Mouse (Mus musculus) bone marrow macrophage, adult 2 months (primary cell): ENCODE measurements around the gene Baiap2l1. TPM values are rescaled to one million over a fixed set of nuclear protein-coding genes. Genes with fewer than 3 reads are reported as not detected.

Experiments used
- H3K27ac ChIP-seq: 2 replicates; pipeline ENCODE4 v1.5.1; 2012; ENCODE audit warnings: low read depth, low read length; ENCODE audit not compliant: insufficient read depth
- H3K4me1 ChIP-seq: 2 replicates; pipeline ENCODE4 v1.6.1; 2012; ENCODE audit warnings: low read length; ENCODE audit not compliant: control insufficient read depth, insufficient read depth
- H3K4me3 ChIP-seq: 2 replicates; pipeline ENCODE4 v1.5.1; 2012; ENCODE audit warnings: mild to moderate bottlenecking, low read length, moderate library complexity; ENCODE audit not compliant: insufficient read depth
- CTCF ChIP-seq: IDR thresholded peaks from 2 replicates; pipeline ENCODE4 v1.5.1; 2012; ENCODE audit warnings: low read depth, mild to moderate bottlenecking, low read length, moderate library complexity
- POLR2A ChIP-seq: IDR thresholded peaks from 2 replicates; pipeline ENCODE4 v1.6.1; 2012; ENCODE audit warnings: mild to moderate bottlenecking, low read depth, low read length, borderline replicate concordance
- polyA plus RNA-seq: library from polyadenylated mRNA; stranded (reverse); fragments of >200 nt; gene quantifications from 2 replicates; pipeline ENCODE4 v1.2.4, GENCODE M21; 2012; ENCODE audit not compliant: missing spikeins, insufficient read depth, insufficient read length

Baiap2l1 gene
- polyA plus RNA-seq, 1 experiment, result not detected

DNA sequence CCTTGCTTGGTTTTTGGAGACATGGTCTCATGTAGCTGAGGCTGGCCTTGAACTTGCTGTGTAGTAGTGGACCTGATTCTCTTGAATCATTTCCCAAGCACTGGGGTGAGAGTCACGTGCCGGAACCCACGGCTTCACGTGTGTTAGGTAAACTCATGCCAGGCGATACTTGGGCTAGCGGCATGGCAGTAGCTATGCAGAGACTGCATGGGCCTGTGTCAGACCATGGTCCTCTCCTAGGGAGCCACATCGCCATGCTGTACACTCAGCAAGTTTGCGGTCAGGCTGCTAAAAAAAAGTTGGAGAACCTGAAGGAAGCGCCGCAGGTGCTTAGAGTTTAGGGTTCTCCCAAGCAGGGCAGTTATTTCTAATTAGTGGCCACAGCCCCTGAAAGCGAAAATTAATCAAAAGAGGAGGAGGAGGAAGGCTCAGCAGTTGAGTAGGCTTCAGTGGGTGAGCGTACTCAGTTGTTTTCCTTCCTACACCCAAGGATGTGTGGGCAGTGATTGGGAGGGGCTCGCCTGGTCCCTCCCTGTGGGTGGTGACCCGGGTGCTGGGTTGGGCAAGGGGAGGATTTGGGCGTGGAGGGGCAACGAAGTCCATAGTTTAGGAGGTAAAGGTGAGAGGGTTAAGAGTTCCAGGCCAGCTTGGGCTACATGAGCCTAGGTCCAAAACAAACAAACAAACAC lies 103.6 kb downstream of the Baiap2l1 start:
- TF ChIP-seq POLR2A (no peak), CTCF (no peak)
- Histone ChIP-seq H3K27ac (peak overlapping the region; percentile 95), H3K4me3 (peak overlapping the region; percentile 60), H3K4me1 (peaks cover 46% of the 10 kb centered on the region)

DNA sequence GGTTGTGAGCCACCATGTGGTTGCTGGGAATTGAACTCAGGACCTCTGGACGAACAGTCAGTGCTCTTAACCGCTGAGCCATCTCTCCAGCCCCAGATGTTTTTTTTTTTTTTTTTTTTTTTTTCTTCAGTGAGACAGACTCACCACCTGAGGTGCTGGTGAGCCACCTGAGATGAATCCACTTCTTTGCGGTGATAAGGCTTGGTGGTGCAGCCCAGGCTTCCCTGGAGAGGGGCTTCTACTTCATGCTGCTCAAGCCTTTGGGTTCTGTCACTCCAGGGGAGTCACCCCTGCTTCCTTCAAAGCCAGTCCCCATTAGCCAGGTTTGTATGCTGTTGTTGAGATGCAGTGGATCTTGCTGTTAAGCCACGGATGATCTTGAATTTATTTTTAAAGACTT lies 104.7 kb downstream of the Baiap2l1 start:
- no peak overlapping the region for H3K4me3 ChIP-seq
- H3K27ac ChIP-seq, result peak overlapping the region; percentile 95
- TF ChIP-seq POLR2A, result no peak
- no peak for TF ChIP-seq CTCF
- H3K4me1 ChIP-seq, result peaks cover 48% of the 10 kb centered on the region

DNA sequence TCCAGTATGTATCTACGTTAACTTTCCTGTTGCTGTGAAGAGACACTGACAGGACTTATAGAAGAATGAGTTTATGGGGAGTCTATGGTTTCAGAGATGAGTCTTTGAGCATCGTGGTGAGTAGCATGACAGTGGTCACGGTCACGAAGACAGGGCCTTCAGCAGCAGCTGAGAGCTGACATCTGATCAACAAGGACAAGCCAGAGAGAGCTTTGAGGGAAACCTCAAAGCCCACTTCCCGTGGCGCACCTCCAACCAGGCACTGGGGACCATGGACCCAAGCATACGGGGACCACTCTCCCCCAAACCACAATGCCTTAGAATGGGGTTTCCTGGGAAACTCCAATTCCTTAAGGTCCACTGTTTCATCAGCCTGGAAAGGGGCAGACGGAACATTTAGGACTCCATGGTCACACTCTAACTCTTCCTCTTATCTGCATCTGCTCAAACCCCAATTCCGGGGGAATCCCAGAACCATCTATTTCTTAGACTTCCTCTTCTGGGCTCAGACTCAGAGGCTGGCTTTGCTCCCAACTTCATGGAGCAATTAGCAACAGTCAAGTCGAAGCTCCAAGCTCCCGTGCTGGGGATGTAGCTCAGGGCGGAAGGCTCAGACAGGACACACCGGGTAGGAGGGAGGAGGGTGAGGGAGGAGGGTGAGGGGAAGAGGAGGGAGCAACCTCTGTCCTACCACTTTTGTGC lies 105.9 kb downstream of the Baiap2l1 start:
- TF ChIP-seq POLR2A (no peak), CTCF (no peak)
- H3K4me1 ChIP-seq, result peaks cover 58% of the 10 kb centered on the region
- H3K27ac ChIP-seq, result peak overlapping the region; percentile 95
- no peak overlapping the region for H3K4me3 ChIP-seq

DNA sequence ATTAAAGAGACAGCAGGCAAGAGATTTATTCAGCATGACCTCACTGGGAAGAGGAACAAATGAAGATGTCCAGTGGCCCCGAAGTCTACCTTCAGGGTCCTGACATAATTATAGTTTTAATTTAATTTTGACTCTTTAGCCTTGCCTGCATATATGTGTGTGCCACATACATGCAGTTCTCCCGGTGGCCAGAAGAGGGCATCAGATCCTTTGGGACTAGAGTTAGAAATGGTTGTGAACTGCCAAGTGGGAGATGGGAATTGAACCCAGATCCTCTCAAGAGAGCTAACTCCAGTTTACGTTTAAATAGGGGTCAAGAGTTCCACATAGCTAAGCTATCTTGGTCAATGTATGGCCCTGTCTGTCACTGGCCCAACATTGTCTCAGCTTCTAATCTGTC lies 108.0 kb downstream of the Baiap2l1 start:
- Histone ChIP-seq H3K4me3 (no peak overlapping the region), H3K4me1 (peaks cover 77% of the 10 kb centered on the region), H3K27ac (no peak overlapping the region)
- no peak for TF ChIP-seq POLR2A
- TF ChIP-seq CTCF, result no peak

DNA sequence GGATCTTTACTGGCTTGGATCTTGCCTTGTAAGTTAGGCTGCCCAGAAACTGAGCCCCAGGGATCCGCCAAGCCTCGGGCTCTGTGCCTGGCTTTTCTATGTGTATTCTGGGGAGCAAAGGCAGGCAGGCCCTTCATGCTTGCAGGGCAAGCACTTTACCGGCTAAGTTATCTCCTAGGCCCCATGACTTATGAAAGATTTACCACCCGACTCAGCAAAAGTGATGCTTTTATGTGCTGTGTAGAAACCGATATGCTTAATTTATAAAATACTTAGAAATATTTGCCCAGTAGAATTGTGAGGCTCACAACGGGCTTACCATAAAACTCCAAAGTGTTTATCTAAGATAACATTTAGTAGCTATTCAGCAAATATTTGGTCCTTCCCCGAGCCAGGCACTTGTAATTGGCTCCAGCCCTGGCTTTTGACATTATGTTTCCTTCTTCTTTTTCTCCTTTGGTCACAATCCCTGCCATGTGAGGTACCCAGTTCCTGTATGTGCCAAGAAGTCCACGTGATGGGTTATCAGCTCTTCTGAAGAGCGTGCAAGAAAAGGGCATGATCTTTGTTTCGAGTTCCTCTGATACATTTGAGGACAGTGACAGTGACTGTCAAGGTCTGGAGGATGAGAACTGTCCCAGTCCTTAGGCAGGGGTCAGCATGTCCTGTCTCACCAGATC lies 109.9 kb downstream of the Baiap2l1 start:
- no peak for TF ChIP-seq POLR2A
- TF ChIP-seq CTCF, result no peak
- Histone ChIP-seq H3K27ac (peak overlapping the region; percentile 99), H3K4me3 (no peak overlapping the region), H3K4me1 (peaks cover 67% of the 10 kb centered on the region)

DNA sequence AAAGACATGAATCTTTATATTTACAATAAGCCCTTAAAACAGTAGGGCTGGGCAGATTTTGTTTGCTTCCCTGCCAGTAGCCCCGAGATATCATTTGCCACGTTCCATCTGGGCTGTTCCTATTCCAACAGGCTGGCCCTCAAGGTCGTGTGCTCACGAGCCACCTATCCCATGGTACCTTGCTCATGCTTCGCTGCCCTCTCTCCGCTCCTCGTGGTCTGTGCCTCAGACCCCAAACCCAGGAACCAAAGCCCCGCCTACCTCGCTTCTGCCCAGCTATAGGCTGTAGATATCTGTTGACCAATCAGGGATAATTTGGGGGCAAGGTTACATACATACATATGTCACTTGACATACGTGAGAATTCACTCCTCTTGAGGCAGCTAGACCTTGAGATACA lies 110.6 kb downstream of the Baiap2l1 start:
- TF ChIP-seq POLR2A, result no peak
- TF ChIP-seq CTCF, result no peak
- peak overlapping the region; percentile 99 for H3K27ac ChIP-seq
- H3K4me3 ChIP-seq, result no peak overlapping the region
- peaks cover 60% of the 10 kb centered on the region for H3K4me1 ChIP-seq

DNA sequence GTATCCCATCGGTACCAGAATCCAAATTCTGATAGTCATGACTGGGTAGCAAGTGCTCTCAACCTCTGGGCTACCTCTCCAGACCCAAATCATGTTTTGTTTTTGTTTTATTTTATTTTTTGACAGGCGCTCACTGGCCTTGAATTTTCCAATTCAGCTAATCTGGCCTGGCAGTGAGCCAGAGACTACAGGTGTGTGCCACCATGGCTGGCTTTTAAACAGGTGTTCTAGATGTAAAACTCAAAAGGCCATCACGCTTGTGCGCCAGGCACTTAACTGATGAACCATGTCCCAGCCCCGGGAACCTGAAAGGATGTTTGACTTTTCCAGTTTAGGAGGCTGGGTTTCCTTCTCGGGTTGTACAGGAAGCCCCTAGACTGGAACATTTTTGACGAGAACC lies 111.2 kb downstream of the Baiap2l1 start:
- TF ChIP-seq POLR2A, result no peak
- no peak for TF ChIP-seq CTCF
- peaks cover 56% of the 10 kb centered on the region for H3K4me1 ChIP-seq
- no peak overlapping the region for H3K4me3 ChIP-seq
- H3K27ac ChIP-seq, result peak overlapping the region; percentile 99

DNA sequence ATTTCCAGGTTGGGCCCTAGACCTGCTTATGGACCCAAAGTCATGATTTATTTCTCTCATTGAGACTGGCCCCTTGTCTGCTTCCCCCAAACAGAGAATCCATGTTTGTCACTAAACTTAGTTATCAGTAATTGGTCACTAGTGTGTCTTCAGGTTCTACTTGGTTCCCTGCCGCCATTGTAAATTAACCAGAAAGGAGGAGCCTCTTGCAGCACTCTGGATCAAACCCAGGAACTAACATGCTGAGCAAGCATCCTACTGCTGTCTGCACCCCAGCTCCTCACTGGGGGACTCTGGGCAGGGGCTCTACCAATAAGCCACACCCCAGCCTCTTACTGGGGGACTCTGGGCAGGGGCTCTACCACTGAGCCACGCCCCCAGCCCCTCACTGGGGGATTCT lies 112.3 kb downstream of the Baiap2l1 start:
- peaks cover 46% of the 10 kb centered on the region for H3K4me1 ChIP-seq
- no peak overlapping the region for H3K27ac ChIP-seq
- no peak overlapping the region for H3K4me3 ChIP-seq
- TF ChIP-seq POLR2A, result no peak
- TF ChIP-seq CTCF, result no peak

DNA sequence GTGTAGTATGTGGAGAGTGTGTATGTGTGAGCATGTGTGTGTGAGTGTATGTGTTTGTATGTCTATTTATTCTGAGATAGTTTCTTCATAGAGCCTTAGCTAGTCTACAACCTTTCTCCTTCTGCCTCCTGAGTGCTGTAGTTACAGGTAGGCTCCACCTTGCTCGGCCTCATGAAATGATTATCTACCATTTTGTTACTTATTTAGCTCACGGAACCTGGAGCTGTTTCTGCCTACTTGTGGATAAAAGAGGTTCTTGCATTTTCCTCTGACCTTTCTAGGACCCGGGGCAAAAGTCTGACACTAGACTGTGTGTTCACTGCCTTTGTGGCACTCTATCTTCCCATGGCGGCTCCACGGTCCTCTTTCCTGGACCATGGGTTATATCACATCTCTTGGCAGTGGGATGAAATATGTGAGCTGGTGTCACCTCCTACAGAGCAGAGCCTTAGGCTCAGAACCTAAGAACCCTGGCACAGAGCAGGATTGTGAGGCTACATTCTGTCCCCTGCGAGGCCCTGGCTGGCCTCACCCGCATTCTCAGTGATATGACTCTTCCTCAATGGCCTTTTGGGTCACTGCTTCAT lies 113.9 kb downstream of the Baiap2l1 start, which contains the start of gene Bri3:
TSS of gene Bri3 (plus strand) at position 537 of the 587 bp plus-strand sequence.
- Histone ChIP-seq H3K4me1 (peaks cover 36% of the 10 kb centered on the region), H3K4me3 (no peak within 1 kb of the TSS), H3K27ac (no peak within 1 kb of the TSS)
- TF ChIP-seq POLR2A, result no peak
